Mouse (Mus musculus): ENCODE data around the gene Gm20683. TPM values are rescaled to one million over a fixed set of nuclear protein-coding genes. Genes with fewer than 3 reads are reported as not detected.

The Gm20683 gene
- polyA plus RNA-seq, 1 experiment from 2014 or later: 0.36 TPM

DNA sequence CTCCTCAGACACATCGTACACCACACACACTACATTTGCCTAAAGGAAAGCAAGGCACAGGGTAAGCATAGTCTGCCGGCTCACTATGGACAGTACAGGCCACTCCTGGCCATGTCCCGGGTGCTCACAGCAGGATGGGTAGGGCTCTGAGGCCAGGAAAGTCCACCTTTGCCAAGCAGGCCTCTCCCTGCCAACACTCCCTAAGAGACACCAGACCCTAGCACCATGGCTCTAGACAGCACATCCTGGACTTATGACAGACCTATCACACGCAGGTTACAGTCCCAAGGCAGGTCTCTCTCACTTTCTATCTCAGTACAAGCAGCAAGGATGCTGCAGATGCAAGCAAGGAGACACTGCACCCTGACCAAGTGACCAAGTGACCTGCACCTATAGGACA is 1.6 kb upstream of the Gm20683 start:
- no peaks in the 10 kb centered on the region for H3K27me3 ChIP-seq (ENCODE audit: control insufficient read depth, insufficient read depth, low read length)
- ATAC-seq (replicated peaks; ENCODE audit: insufficient number of reproducible peaks, low FRiP score, low TSS enrichment, low read depth): no peak
- H3K36me3 ChIP-seq (replicated peaks; ENCODE audit: control insufficient read depth, insufficient read depth, low read depth, low read length): peaks cover 14% of the 10 kb centered on the region
- DNase-seq (ENCODE audit: low spot score): no peak
- H3K9ac ChIP-seq (replicated peaks; ENCODE audit: low read length): peak overlapping the region; percentile 20; the same call in 1 of the 2 replicates
- H3K4me3 ChIP-seq (ENCODE audit: low read depth, low read length): no peak overlapping the region
- peaks cover 3% of the 10 kb centered on the region for H3K4me1 ChIP-seq (ENCODE audit: control insufficient read depth, insufficient read depth, low read length)
- H3K27ac ChIP-seq (replicated peaks; ENCODE audit: low read depth, low read length): no peak overlapping the region
- no peaks in the 10 kb centered on the region for H3K9me3 ChIP-seq (replicated peaks; ENCODE audit: control insufficient read depth, low read length)
- 93% methylated on average over 4 of the region's 4 CpGs for WGBS
- H3K4me2 ChIP-seq (ENCODE audit: low read depth, low read length): no peak overlapping the region; the same call in 1 of the 2 replicates

GRCm38 (mm10) chr17:25842509-25842908 is 946 bp upstream of the Gm20683 start:
- H3K9me3 ChIP-seq (replicated peaks; ENCODE audit: control insufficient read depth, low read length): no peaks in the 10 kb centered on the region
- no peak overlapping the region for H3K9ac ChIP-seq (replicated peaks; ENCODE audit: low read length)
- no peak for ATAC-seq (replicated peaks; ENCODE audit: insufficient number of reproducible peaks, low FRiP score, low TSS enrichment, low read depth)
- 84% methylated on average over 3 of the region's 3 CpGs for WGBS
- no peak overlapping the region for H3K4me3 ChIP-seq (ENCODE audit: low read depth, low read length)
- peaks cover 3% of the 10 kb centered on the region for H3K4me1 ChIP-seq (ENCODE audit: control insufficient read depth, insufficient read depth, low read length)
- H3K27ac ChIP-seq (replicated peaks; ENCODE audit: low read depth, low read length): no peak overlapping the region
- DNase-seq (ENCODE audit: low spot score): no peak
- H3K4me2 ChIP-seq (ENCODE audit: low read depth, low read length): no peak overlapping the region
- peaks cover 14% of the 10 kb centered on the region for H3K36me3 ChIP-seq (replicated peaks; ENCODE audit: control insufficient read depth, insufficient read depth, low read depth, low read length)
- H3K27me3 ChIP-seq (ENCODE audit: control insufficient read depth, insufficient read depth, low read length): no peaks in the 10 kb centered on the region

- Histone ChIP-seq H3K4me1 (ENCODE audit: control insufficient read depth, insufficient read depth, low read length) (peaks cover 10% of the 10 kb centered on the region), H3K9ac (replicated peaks; ENCODE audit: low read length) (no peak overlapping the region), H3K27me3 (ENCODE audit: control insufficient read depth, insufficient read depth, low read length) (no peaks in the 10 kb centered on the region), H3K4me3 (ENCODE audit: low read depth, low read length) (no peak overlapping the region), H3K9me3 (replicated peaks; ENCODE audit: control insufficient read depth, low read length) (no peaks in the 10 kb centered on the region), H3K27ac (replicated peaks; ENCODE audit: low read depth, low read length) (no peak overlapping the region), H3K36me3 (replicated peaks; ENCODE audit: control insufficient read depth, insufficient read depth, low read depth, low read length) (peaks cover 14% of the 10 kb centered on the region), H3K4me2 (ENCODE audit: low read depth, low read length) (no peak overlapping the region)
- 92% methylated on average over 6 of the region's 6 CpGs for WGBS
- no peak for ATAC-seq (replicated peaks; ENCODE audit: insufficient number of reproducible peaks, low FRiP score, low TSS enrichment, low read depth)
- no peak for DNase-seq (ENCODE audit: low spot score)
Observed at GRCm38 (mm10) chr17:25840519-25840918, 1.0 kb downstream of the Gm20683 start.

DNA sequence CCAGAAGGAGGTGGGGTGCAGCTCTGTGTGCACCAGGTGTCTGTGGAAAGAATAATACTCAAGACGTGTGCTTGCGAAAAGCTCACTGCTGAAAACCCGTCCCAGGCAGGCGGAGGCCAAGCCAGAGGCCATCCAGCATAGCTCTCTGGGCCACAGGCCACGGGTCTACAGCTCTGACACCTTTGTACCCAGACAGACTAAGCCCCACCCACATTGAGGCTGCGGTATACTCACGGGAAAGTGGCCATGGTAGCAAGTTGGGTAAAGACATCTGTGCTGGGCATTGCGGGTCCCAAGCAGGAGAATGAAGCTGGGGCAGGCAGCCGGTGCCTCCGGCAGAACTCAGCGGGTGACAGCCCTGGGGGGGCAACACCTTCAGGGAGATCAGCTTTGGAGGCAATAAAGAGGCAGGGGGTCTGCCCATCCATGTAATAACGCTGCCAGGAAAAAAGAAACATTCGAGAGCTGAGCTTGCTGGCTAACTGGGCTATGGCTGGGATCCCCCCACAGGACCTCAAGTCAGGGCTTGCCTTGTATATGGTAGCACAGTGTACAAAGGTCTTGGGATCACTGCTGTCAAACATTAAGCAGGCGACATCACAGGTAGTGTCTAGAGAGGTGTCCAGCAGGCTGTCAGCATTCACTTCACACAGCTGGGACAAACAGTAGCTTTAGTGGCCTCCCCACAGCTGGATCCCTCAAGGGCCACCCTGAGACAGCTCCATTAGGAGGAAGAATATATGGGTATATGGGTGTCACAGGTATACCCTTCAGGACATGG is 1.9 kb downstream of the Gm20683 start:
- ATAC-seq (replicated peaks; ENCODE audit: insufficient number of reproducible peaks, low FRiP score, low TSS enrichment, low read depth) (no peak), DNase-seq (ENCODE audit: low spot score) (no peak)
- no peak overlapping the region for H3K9ac ChIP-seq (replicated peaks; ENCODE audit: low read length)
- H3K27me3 ChIP-seq (ENCODE audit: control insufficient read depth, insufficient read depth, low read length): no peaks in the 10 kb centered on the region
- H3K4me2 ChIP-seq (ENCODE audit: low read depth, low read length): no peak overlapping the region
- no peaks in the 10 kb centered on the region for H3K9me3 ChIP-seq (replicated peaks; ENCODE audit: control insufficient read depth, low read length)
- H3K4me1 ChIP-seq (ENCODE audit: control insufficient read depth, insufficient read depth, low read length): peaks cover 10% of the 10 kb centered on the region
- no peak overlapping the region for H3K4me3 ChIP-seq (ENCODE audit: low read depth, low read length)
- H3K36me3 ChIP-seq (replicated peaks; ENCODE audit: control insufficient read depth, insufficient read depth, low read depth, low read length): peaks cover 16% of the 10 kb centered on the region
- H3K27ac ChIP-seq (replicated peaks; ENCODE audit: low read depth, low read length): no peak overlapping the region
- 87% methylated on average over 14 of the region's 14 CpGs for WGBS

DNA sequence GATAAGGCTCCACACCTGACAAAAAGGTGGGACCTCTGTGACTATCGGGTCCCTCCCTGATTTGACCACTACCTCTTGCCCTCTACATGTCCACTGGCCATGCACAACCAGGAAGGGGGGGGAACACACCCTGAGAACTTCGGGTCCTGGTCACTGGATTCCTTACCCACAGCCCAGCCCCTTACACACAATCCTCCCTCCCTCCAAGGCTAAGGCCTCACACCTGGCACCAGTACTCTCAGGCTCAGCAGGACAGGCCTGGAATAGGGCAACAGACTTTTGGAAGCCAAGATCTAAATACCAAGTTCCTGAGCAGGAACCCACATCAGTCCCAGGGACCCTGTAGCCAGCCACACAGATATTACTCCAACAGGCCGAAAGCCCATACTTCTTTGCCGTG is 2.7 kb downstream of the Gm20683 start:
- Histone ChIP-seq H3K9ac (replicated peaks; ENCODE audit: low read length) (no peak overlapping the region), H3K4me3 (ENCODE audit: low read depth, low read length) (no peak overlapping the region), H3K27ac (replicated peaks; ENCODE audit: low read depth, low read length) (no peak overlapping the region), H3K4me2 (ENCODE audit: low read depth, low read length) (no peak overlapping the region), H3K36me3 (replicated peaks; ENCODE audit: control insufficient read depth, insufficient read depth, low read depth, low read length) (peaks cover 16% of the 10 kb centered on the region), H3K4me1 (ENCODE audit: control insufficient read depth, insufficient read depth, low read length) (peaks cover 18% of the 10 kb centered on the region), H3K27me3 (ENCODE audit: control insufficient read depth, insufficient read depth, low read length) (no peaks in the 10 kb centered on the region), H3K9me3 (replicated peaks; ENCODE audit: control insufficient read depth, low read length) (no peaks in the 10 kb centered on the region)
- WGBS: 85% methylated on average over 4 of the region's 4 CpGs
- ATAC-seq (replicated peaks; ENCODE audit: insufficient number of reproducible peaks, low FRiP score, low TSS enrichment, low read depth) (no peak), DNase-seq (ENCODE audit: low spot score) (no peak)

- no peaks in the 10 kb centered on the region for H3K27me3 ChIP-seq (ENCODE audit: control insufficient read depth, insufficient read depth, low read length)
- H3K9ac ChIP-seq (replicated peaks; ENCODE audit: low read length): peak overlapping the region; percentile 7; the same call in 1 of the 2 replicates
- H3K27ac ChIP-seq (replicated peaks; ENCODE audit: low read depth, low read length): no peak overlapping the region
- WGBS: 44% methylated on average over 3 of the region's 3 CpGs
- H3K9me3 ChIP-seq (replicated peaks; ENCODE audit: control insufficient read depth, low read length): no peaks in the 10 kb centered on the region
- ATAC-seq (replicated peaks; ENCODE audit: insufficient number of reproducible peaks, low FRiP score, low TSS enrichment, low read depth) (no peak), DNase-seq (ENCODE audit: low spot score) (no peak)
- H3K4me2 ChIP-seq (ENCODE audit: low read depth, low read length): no peak overlapping the region
- peaks cover 19% of the 10 kb centered on the region for H3K4me1 ChIP-seq (ENCODE audit: control insufficient read depth, insufficient read depth, low read length)
- peaks cover 16% of the 10 kb centered on the region for H3K36me3 ChIP-seq (replicated peaks; ENCODE audit: control insufficient read depth, insufficient read depth, low read depth, low read length)
- no peak overlapping the region for H3K4me3 ChIP-seq (ENCODE audit: low read depth, low read length)
Observed at GRCm38 (mm10) chr17:25837533-25837932, 4.0 kb downstream of the Gm20683 start.

- Histone ChIP-seq H3K9ac (replicated peaks; ENCODE audit: low read length) (peak within 1 kb of the TSS; percentile 35), H3K9me3 (replicated peaks; ENCODE audit: control insufficient read depth, low read length) (no peaks in the 10 kb centered on the region), H3K4me2 (ENCODE audit: low read depth, low read length) (peak within 1 kb of the TSS; percentile 57), H3K36me3 (replicated peaks; ENCODE audit: control insufficient read depth, insufficient read depth, low read depth, low read length) (peaks cover 16% of the 10 kb centered on the region), H3K27me3 (ENCODE audit: control insufficient read depth, insufficient read depth, low read length) (no peaks in the 10 kb centered on the region), H3K4me1 (ENCODE audit: control insufficient read depth, insufficient read depth, low read length) (peaks cover 19% of the 10 kb centered on the region), H3K4me3 (ENCODE audit: low read depth, low read length) (peak within 1 kb of the TSS; percentile 17), H3K27ac (replicated peaks; ENCODE audit: low read depth, low read length) (no peak within 1 kb of the TSS)
- WGBS: 2% methylated on average over 29 of the region's 29 CpGs
- DNase-seq (ENCODE audit: low spot score): peak; percentile 68
- no peak for ATAC-seq (replicated peaks; ENCODE audit: insufficient number of reproducible peaks, low FRiP score, low TSS enrichment, low read depth)
Observed at GRCm38 (mm10) chr17:25837076-25837410, 4.5 kb downstream of the Gm20683 start, which contains the start of gene Rhbdl1. Gene Rhbdl1, minus strand, starts transcription at chr17:25837295.

DNA sequence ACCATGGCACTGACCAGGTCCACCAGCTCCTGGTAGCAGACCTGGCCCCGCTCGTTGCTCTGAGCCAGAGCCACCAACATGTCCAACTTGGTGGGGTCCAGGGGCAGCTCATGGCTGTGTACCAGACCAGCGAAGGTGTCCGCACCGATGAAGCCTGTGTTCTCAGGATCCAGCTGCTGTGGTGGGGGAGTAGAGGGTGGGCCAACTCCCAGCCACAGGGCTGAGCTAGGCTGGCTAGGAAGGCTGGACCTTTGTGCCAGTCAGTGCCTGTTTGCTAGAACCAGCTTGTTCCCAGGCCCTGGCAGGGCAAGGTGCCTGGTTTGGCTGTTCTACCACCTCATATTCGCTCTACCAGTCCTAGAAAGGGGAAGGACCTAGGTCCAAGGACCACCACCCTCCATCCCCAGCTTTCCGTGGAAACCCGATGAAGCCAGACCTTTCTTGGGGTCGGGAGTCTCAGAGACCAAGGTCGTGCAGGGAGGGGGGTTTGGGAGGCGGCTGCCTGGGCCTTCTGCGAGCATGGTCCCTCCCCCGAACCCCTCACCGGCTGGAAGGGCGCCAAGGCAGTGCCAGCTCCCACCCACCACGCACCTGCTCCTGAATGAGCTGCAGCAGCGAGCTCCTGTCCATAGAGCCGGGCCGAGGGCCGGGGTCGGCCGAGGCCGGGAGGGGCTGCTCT is 5.0 kb downstream of the Gm20683 start:
- no peak for DNase-seq (ENCODE audit: low spot score)
- peaks cover 16% of the 10 kb centered on the region for H3K36me3 ChIP-seq (replicated peaks; ENCODE audit: control insufficient read depth, insufficient read depth, low read depth, low read length)

More for the DNA sequence above, 5.0 kb downstream of the Gm20683 start:
- Histone ChIP-seq H3K4me2 (ENCODE audit: low read depth, low read length) (peak overlapping the region; percentile 57), H3K27ac (replicated peaks; ENCODE audit: low read depth, low read length) (no peak overlapping the region), H3K4me3 (ENCODE audit: low read depth, low read length) (peak overlapping the region; percentile 17), H3K9me3 (replicated peaks; ENCODE audit: control insufficient read depth, low read length) (no peaks in the 10 kb centered on the region), H3K9ac (replicated peaks; ENCODE audit: low read length) (peak overlapping the region; percentile 35), H3K4me1 (ENCODE audit: control insufficient read depth, insufficient read depth, low read length) (peaks cover 21% of the 10 kb centered on the region), H3K27me3 (ENCODE audit: control insufficient read depth, insufficient read depth, low read length) (no peaks in the 10 kb centered on the region)
- WGBS: 26% methylated on average over 22 of the region's 23 CpGs
- no peak for ATAC-seq (replicated peaks; ENCODE audit: insufficient number of reproducible peaks, low FRiP score, low TSS enrichment, low read depth)

All from embryonic facial prominence, embryonic 11.5 days (tissue).